Mouse (Mus musculus): Measurements from ENCODE around the gene Dpysl5. TPM values are rescaled to one million over a fixed set of nuclear protein-coding genes. Genes with fewer than 3 reads are reported as not detected.

The Dpysl5 gene
- polyA plus RNA-seq, 1 experiment: 0.92 TPM

- Histone ChIP-seq H3K27ac (ENCODE audit: control insufficient read depth, insufficient read depth, low read length) (no peak overlapping the region), H3K4me3 (ENCODE audit: control insufficient read depth, insufficient read depth, low read length) (no peak overlapping the region), H3K36me3 (ENCODE audit: control insufficient read depth, insufficient read depth, low read length) (peaks cover 24% of the 10 kb centered on the region), H3K4me1 (replicated peaks; ENCODE audit: control insufficient read depth, insufficient read depth, low read length) (no peaks in the 10 kb centered on the region), H3K27me3 (ENCODE audit: control insufficient read depth, insufficient read depth, low read length) (no peaks in the 10 kb centered on the region)
- DNase-seq: no peak
- TF ChIP-seq POLR2A (IDR thresholded peaks at IDR 0.05; ENCODE audit: control insufficient read depth, extremely low read depth, insufficient read depth, low read length, poor library complexity): no peak
- WGBS: 98% methylated on average over 4 of the region's 4 CpGs
These were observed 32.6 kb upstream of the Dpysl5 start for GRCm38 (mm10) chr5:30678722-30679296.

GRCm38 (mm10) chr5:30679593-30679992, 31.8 kb upstream of the Dpysl5 start:
- Histone ChIP-seq H3K27me3 (ENCODE audit: control insufficient read depth, insufficient read depth, low read length) (no peaks in the 10 kb centered on the region), H3K4me3 (ENCODE audit: control insufficient read depth, insufficient read depth, low read length) (no peak overlapping the region), H3K27ac (ENCODE audit: control insufficient read depth, insufficient read depth, low read length) (no peak overlapping the region), H3K36me3 (ENCODE audit: control insufficient read depth, insufficient read depth, low read length) (peaks cover 17% of the 10 kb centered on the region), H3K4me1 (replicated peaks; ENCODE audit: control insufficient read depth, insufficient read depth, low read length) (no peaks in the 10 kb centered on the region)
- WGBS: 66% methylated on average over 5 of the region's 5 CpGs
- no peak for TF ChIP-seq CTCF (IDR thresholded peaks at IDR 0.05; ENCODE audit: borderline replicate concordance, control insufficient read depth, extremely low read depth, insufficient read depth, low read length, poor library complexity)
- TF ChIP-seq POLR2A (IDR thresholded peaks at IDR 0.05; ENCODE audit: control insufficient read depth, extremely low read depth, insufficient read depth, low read length, poor library complexity): no peak
- DNase-seq: no peak

GRCm38 (mm10) chr5:30681970-30682369, 29.4 kb upstream of the Dpysl5 start:
- Histone ChIP-seq H3K4me3 (ENCODE audit: control insufficient read depth, insufficient read depth, low read length) (no peak overlapping the region), H3K27me3 (ENCODE audit: control insufficient read depth, insufficient read depth, low read length) (no peaks in the 10 kb centered on the region), H3K27ac (ENCODE audit: control insufficient read depth, insufficient read depth, low read length) (no peak overlapping the region), H3K4me1 (replicated peaks; ENCODE audit: control insufficient read depth, insufficient read depth, low read length) (no peaks in the 10 kb centered on the region), H3K36me3 (ENCODE audit: control insufficient read depth, insufficient read depth, low read length) (no peaks in the 10 kb centered on the region; the same call in 1 of the 2 replicates)
- DNase-seq: no peak
- 98% methylated on average over 5 of the region's 5 CpGs for WGBS
- TF ChIP-seq POLR2A (IDR thresholded peaks at IDR 0.05; ENCODE audit: control insufficient read depth, extremely low read depth, insufficient read depth, low read length, poor library complexity) (no peak), CTCF (IDR thresholded peaks at IDR 0.05; ENCODE audit: borderline replicate concordance, control insufficient read depth, extremely low read depth, insufficient read depth, low read length, poor library complexity) (no peak)

GRCm38 (mm10) chr5:30682967-30683600, 28.3 kb upstream of the Dpysl5 start:
- Histone ChIP-seq H3K27ac (ENCODE audit: control insufficient read depth, insufficient read depth, low read length) (no peak overlapping the region), H3K4me3 (ENCODE audit: control insufficient read depth, insufficient read depth, low read length) (no peak overlapping the region), H3K27me3 (ENCODE audit: control insufficient read depth, insufficient read depth, low read length) (no peaks in the 10 kb centered on the region), H3K36me3 (ENCODE audit: control insufficient read depth, insufficient read depth, low read length) (no peaks in the 10 kb centered on the region), H3K4me1 (replicated peaks; ENCODE audit: control insufficient read depth, insufficient read depth, low read length) (no peaks in the 10 kb centered on the region)
- TF ChIP-seq CTCF (IDR thresholded peaks at IDR 0.05; ENCODE audit: borderline replicate concordance, control insufficient read depth, extremely low read depth, insufficient read depth, low read length, poor library complexity) (no peak), POLR2A (IDR thresholded peaks at IDR 0.05; ENCODE audit: control insufficient read depth, extremely low read depth, insufficient read depth, low read length, poor library complexity) (no peak)
- peak; percentile 18 for DNase-seq

GRCm38 (mm10) chr5:30683993-30684392, 27.4 kb upstream of the Dpysl5 start:
- H3K4me3 ChIP-seq (ENCODE audit: control insufficient read depth, insufficient read depth, low read length): no peak overlapping the region
- TF ChIP-seq CTCF (IDR thresholded peaks at IDR 0.05; ENCODE audit: borderline replicate concordance, control insufficient read depth, extremely low read depth, insufficient read depth, low read length, poor library complexity) (no peak), POLR2A (IDR thresholded peaks at IDR 0.05; ENCODE audit: control insufficient read depth, extremely low read depth, insufficient read depth, low read length, poor library complexity) (no peak)
- no peaks in the 10 kb centered on the region for H3K27me3 ChIP-seq (ENCODE audit: control insufficient read depth, insufficient read depth, low read length)

GRCm38 (mm10) chr5:30686781-30687180, 24.6 kb upstream of the Dpysl5 start:
- Histone ChIP-seq H3K27ac (ENCODE audit: control insufficient read depth, insufficient read depth, low read length) (no peak overlapping the region), H3K4me3 (ENCODE audit: control insufficient read depth, insufficient read depth, low read length) (no peak overlapping the region), H3K36me3 (ENCODE audit: control insufficient read depth, insufficient read depth, low read length) (no peaks in the 10 kb centered on the region), H3K27me3 (ENCODE audit: control insufficient read depth, insufficient read depth, low read length) (no peaks in the 10 kb centered on the region), H3K4me1 (replicated peaks; ENCODE audit: control insufficient read depth, insufficient read depth, low read length) (no peaks in the 10 kb centered on the region)
- peak; percentile 19 for DNase-seq
- 71% methylated on average over 3 of the region's 3 CpGs for WGBS
- no peak for TF ChIP-seq CTCF (IDR thresholded peaks at IDR 0.05; ENCODE audit: borderline replicate concordance, control insufficient read depth, extremely low read depth, insufficient read depth, low read length, poor library complexity)

More at GRCm38 (mm10) chr5:30683993-30684392, 27.4 kb upstream of the Dpysl5 start:
- H3K4me1 ChIP-seq (replicated peaks; ENCODE audit: control insufficient read depth, insufficient read depth, low read length): no peaks in the 10 kb centered on the region
- no peak for DNase-seq
- 76% methylated on average over 3 of the region's 3 CpGs for WGBS
- no peak overlapping the region for H3K27ac ChIP-seq (ENCODE audit: control insufficient read depth, insufficient read depth, low read length)
- no peaks in the 10 kb centered on the region for H3K36me3 ChIP-seq (ENCODE audit: control insufficient read depth, insufficient read depth, low read length)
